Mouse (Mus musculus) R1 (cell line): Measurements from ENCODE around the gene Ebf3.

ENCODE experiments used
- DNase-seq: peaks from one replicate; pipeline ENCODE4 v3.0.0-alpha.2; 2018; ENCODE audit warnings: low read depth, low spot score

The Ebf3 gene

DNA sequence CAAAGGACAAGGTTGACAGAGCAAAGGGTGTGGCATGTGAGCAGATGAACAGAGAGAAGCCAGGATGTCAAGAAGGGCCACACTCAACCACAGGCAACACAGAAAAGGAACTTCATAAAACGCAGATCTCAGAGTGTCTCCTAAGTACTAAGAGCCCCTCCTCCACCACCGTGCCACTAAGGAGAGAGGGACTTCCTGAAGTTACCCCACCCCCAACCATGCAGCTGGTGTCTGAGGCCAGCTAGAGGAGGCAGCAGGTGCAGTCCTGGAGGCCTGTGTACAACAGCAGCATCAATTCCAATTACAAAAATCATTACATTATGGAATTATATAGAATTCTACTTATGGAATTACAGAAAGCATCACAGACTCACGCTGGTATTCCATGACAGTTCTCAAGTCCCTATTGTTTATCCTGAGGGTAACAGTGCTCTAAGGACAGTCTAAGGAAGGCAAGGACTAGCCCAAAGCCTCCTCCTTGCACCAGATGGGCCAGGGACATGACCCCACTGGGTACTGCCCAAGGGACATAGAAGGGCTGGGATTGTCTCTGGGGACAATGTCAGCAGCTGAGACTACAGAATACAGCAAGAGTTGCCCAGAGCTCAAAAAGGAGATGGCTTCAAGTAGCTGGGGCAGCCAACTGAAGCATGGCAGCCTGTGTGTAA, 24.8 kb downstream of the Ebf3 start:
- DNase-seq: no peak

DNA sequence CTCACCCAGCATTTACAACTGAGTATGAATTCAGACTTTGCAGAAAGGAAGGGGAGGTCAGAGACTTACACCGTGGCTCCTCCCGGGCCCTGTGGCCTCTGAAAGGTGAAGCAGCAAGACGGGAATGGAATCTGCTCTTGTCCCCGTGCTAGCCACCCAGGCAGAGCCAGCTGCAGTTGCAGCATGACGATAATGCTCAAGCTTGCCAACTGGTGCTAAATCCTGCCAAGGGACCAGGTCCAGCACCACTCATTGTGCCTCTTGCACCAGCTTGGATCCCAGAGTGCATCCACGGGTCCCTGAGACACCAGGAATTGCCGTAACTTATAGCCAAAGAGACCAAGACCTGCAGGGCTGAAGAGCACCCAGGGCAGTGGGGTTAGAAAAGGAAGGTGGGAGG, 36.1 kb downstream of the Ebf3 start:
- no peak for DNase-seq

GRCm38 (mm10) chr7:137277713-137278112, 36.5 kb downstream of the Ebf3 start:
- DNase-seq: no peak

DNA sequence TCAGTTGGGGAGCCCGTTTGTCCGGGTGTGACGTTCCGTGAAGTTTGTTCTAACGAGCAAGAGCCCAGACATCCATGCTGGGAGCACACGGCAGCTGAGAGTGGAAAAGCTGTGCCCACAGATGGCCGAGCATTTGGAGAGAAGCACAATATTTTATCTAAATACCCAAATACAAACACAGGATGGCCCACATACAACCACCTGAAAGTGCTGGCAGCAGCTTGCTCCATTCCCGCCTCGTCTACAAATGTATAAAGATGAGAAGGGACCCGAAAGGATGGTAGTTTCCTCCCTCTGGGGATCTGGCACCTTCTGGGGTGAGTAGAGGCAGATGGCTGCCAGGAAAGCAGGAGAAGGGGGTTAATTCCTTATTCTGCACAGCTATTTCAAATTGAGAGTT, 42.0 kb downstream of the Ebf3 start:
- DNase-seq: no peak

- no peak for DNase-seq
These were observed 45.6 kb downstream of the Ebf3 start for GRCm38 (mm10) chr7:137268452-137269155.

DNA sequence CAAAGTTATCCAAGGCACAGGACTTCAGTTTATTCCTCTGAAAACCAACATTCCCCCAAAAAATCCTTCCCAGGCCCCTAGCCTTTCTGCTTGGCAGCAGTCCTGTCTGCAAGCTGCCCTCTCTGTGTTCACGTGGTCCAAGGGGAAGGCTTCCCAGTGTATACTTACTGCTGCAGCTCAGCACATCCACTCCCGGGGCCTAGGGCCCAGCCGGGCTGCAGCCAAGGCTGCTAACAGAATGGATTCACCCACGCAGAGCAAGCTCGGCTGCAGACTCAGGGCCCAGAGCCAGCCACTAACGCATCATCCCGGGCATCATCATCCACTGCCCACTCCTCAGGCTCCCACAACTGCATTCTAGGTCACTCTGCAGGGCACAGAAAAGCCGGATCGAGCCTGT, 46.8 kb downstream of the Ebf3 start:
- DNase-seq: no peak

GRCm38 (mm10) chr7:137266575-137266974, 47.7 kb downstream of the Ebf3 start:
- DNase-seq: no peak

DNA sequence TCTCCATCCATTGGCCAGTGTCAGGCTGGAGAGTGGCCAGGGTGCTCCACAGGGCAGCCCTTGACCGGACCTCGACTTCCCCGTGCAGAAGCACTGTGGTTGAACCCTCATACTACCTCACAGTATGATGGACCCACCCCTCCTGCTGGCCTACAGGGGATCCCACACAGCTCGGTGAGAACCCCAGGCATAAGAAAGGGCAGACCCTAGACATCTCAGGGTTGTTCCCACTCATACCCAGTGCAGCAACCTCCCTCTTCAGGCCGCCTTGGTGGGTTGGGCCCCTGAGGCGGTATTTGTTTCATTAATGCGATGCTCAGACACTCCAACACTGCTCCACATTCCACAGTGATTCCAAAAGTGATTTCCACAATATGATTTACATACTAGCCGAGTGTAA, 51.9 kb downstream of the Ebf3 start:
- no peak for DNase-seq

GRCm38 (mm10) chr7:137246213-137246872, 67.9 kb downstream of the Ebf3 start:
- peak; percentile 73 for DNase-seq

GRCm38 (mm10) chr7:137244839-137245238, 69.4 kb downstream of the Ebf3 start:
- DNase-seq: no peak

DNA sequence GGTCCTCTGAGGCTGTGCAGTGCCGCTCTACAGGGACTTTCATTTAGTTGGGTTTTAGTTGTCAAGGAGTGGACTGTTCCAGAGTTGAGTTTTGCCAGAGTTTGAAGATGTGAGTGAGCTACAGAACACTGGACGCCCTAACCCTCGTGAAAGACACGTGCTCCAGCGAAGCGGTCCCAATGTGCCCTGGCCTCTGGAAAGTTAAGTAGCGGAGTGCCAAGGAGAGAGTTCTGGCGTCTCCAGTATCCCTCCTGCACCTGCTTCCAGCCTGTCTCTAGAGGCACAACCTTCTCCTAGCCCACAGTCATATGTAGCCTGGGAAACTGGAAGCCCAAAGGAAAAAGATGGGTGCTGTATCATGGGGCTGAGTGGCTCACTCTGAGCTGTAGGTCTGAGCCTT, 73.8 kb downstream of the Ebf3 start:
- no peak for DNase-seq

DNA sequence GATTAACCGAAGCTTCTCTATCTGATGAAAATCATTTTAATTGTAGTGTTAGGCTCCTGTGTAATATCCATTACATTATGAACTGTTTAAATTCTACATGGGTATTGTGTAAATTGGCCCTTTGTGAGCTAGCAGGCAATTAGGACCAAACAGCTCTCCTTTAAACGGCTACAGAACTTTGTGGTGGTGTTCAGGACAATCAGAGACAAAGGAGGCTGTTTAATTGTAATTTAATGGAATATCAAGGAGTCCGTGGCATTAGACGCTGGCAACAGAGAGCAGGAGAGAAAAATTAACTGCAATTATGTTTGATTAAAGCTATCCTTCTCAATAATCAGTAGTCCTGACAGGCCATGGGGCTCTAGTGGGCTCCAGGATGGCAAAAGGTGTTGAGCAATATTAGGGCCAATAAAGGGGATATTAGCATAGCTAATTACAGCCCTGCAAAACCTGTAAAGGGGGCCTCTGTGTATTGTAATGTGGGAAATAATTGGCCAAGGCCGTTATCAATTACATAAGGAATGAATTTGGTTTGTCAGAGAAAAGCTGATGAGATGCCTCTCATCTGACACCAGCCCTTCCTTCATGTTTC, 74.6 kb downstream of the Ebf3 start:
- no peak for DNase-seq

- no peak for DNase-seq
These were observed 76.8 kb downstream of the Ebf3 start for GRCm38 (mm10) chr7:137237419-137237818.

DNA sequence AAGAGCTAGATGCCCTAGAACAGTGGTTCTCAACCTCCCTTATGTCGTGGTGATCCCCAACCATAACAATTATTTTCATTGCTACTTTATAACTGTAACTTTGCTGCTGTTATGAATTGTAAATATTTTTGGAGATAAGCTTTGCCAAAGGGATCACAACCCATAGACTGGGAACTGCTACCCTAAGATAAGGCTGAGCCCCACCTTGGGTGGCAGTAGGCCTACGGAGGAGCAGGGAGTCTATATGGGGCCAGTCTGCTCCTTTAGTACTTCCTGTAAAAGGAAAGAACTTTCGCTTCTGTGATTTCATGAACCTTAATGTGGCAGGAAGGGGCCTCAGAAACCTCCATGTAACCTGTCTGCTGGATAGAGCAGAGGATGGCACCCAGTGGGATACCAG, 90.4 kb downstream of the Ebf3 start:
- DNase-seq: no peak

GRCm38 (mm10) chr7:137222831-137223505, 91.3 kb downstream of the Ebf3 start:
- no peak for DNase-seq

- no peak for DNase-seq
These were observed 92.6 kb downstream of the Ebf3 start for GRCm38 (mm10) chr7:137221599-137221998.

- no peak for DNase-seq
These were observed 93.8 kb downstream of the Ebf3 start for GRCm38 (mm10) chr7:137220436-137220835.

GRCm38 (mm10) chr7:137218706-137219105, 95.5 kb downstream of the Ebf3 start:
- DNase-seq: no peak

- DNase-seq: no peak
These were observed 100.8 kb downstream of the Ebf3 start for GRCm38 (mm10) chr7:137213444-137213843.

DNA sequence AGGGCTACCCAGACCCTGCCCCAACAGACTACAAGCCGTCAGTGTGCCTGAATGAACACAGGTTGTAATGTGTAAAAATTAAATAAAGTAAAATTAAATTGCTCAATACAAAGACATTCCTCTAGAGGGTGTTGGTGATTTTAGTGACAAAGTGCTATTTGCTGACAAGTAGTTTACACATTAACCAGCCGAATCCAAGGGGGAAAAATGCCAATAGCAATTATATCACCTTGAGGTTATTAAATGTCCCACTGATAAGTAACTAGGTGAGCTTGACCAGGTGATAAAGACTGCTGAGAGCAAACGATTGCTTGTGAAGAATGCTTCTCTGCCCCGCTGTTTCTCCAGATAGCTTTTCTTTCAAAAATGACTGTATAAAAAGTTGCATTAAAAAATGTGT, 102.9 kb downstream of the Ebf3 start:
- DNase-seq: no peak

GRCm38 (mm10) chr7:137209688-137210345, 104.4 kb downstream of the Ebf3 start:
- DNase-seq: no peak
